Mouse (Mus musculus): ENCODE results near the gene Zfp689. TPM values are rescaled to one million over a fixed set of nuclear protein-coding genes. Genes with fewer than 3 reads are reported as not detected.

Zfp689 gene
- polyA plus RNA-seq (2014; fragmentation: Illumina TruSeq; extraction: RNeasy Lipid Tissue Mini Kit (QIAGEN cat#74804); ENCODE audit: low replicate concordance), result 0.97 TPM

DNA sequence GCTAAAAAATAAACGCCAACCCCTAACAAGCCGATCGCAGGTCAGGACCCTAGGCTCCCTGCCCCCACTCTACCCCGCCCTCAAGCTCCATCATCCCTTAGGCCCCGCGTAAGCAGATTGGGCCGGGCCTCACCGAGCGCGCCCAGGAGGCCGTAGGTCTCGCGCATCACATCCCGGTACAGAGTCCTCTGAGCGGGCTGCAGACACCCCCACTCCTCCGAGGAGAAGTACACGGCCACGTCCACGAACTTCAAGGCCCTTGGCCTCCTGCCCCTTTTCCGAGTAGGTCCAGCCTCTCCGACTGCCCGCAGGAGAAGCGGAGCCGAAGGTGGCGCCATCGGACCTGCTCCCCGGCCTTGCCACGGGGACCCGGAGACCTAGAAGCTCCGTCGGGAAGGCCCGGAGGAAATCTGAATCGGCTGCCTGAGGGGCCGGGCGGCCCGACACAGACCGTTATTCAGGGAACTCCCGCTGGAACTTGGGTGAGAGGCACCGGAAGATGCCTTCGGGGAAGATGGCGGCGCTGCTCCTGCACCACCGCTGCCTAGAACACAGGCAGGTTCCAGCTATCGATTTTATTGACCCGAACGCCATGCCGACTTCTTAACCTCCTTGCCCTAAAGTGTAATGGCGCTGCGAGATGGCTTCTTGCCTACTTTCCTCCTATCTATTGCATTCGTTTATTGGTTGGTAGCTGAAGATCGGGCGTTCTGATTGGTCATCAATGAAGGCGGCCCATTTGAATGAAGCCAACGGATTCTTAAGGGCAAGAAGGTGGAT, at the start of gene Zfp689:
Gene Zfp689 (minus strand): TSS at position 638 of the 780 bp plus-strand sequence.

DNA sequence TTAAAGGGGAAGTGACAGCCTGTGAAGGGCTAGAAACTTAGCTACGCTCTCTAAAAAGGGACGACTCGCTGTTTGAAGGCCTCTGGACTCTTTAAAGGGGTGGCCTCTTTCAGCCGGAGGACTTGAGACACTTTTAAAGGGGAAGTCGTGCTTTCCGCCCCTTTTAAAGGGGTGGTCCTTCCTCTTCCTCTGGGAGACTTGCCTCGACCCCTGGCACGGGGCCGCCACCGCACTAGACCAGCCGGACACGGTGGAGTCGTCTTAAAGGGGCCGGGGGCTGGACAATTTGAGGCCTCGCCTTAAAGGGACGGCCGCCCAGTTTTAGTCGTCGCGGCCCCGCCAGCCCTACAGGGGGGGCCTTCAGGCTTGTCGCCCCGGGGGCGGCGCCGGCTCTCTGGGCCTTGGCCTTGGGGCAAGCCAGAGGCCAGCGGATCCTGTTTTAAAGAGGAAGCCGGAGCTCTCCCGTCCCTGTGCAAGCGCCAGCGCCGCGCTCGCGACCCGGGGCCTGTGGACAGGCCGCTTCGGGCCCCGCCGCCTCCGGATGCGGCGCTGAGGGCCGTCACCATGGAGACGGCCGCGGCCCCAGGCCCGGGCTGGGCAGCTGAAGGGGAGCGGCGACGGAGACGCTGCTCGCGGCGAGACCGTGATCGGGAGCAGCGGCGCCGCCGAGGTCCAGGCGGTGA, 29.8 kb upstream of the Zfp689 start, which contains the start of gene Fbrs:
Gene Fbrs (plus strand): TSS at position 565 of the 683 bp plus-strand sequence.

DNA sequence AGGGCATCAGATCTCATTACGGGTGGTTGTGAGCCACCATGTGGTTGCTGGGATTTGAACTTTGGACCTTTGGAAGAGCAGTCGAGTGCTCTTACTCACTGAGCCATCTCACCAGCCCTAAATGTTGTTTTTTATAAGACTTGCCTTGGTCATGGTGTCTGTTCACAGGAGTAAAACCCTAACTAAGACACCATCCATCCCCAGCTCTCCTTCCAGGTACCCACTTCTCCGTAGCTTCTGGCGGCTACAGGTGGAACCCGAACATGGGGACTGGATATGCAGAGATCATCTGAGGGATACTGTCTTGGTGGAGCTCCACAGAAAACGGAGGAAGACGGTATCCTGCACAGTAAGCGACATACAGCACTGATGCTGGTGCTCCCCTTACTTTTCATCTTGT, 10.4 kb upstream of the Zfp689 start, which contains the start of gene Prr14:
Gene Prr14 (plus strand): TSS at position 301 of the 400 bp plus-strand sequence.

GRCm38 (mm10) chr7:127421388-127422191, 27.4 kb downstream of the Zfp689 start, which contains the start of gene Zfp688:
Zfp688 (minus strand) TSS chr7:127422068.

GRCm38 (mm10) chr7:127406002-127406987, 42.7 kb downstream of the Zfp689 start, which contains the start of gene Zfp764:
Zfp764 (minus strand) TSS chr7:127406822.

GRCm38 (mm10) chr7:127393157-127393943, 55.6 kb downstream of the Zfp689 start, which contains the start of gene E430018J23Rik:
E430018J23Rik (minus strand) TSS chr7:127393629.

Other genes with a start within 250 kb of the Zfp689 start
- gene Tbc1d10b, start 240.7 kb downstream of the Zfp689 start, polyA plus RNA-seq (2014; fragmentation: Illumina TruSeq; extraction: RNeasy Lipid Tissue Mini Kit (QIAGEN cat#74804); ENCODE audit: low replicate concordance), result 3.0 TPM
- not detected for gene Mylpf, start 240.3 kb downstream of the Zfp689 start, polyA plus RNA-seq (2014; fragmentation: Illumina TruSeq; extraction: RNeasy Lipid Tissue Mini Kit (QIAGEN cat#74804); ENCODE audit: low replicate concordance)
- 0.63 TPM for gene Zfp553, start 216.1 kb downstream of the Zfp689 start, polyA plus RNA-seq (2014; fragmentation: Illumina TruSeq; extraction: RNeasy Lipid Tissue Mini Kit (QIAGEN cat#74804); ENCODE audit: low replicate concordance)
- 1.5 TPM for gene Sept1, start 216.0 kb downstream of the Zfp689 start, polyA plus RNA-seq (2014; fragmentation: Illumina TruSeq; extraction: RNeasy Lipid Tissue Mini Kit (QIAGEN cat#74804); ENCODE audit: low replicate concordance)
- not detected for gene Zfp771, start 204.9 kb downstream of the Zfp689 start, polyA plus RNA-seq (2014; fragmentation: Illumina TruSeq; extraction: RNeasy Lipid Tissue Mini Kit (QIAGEN cat#74804); ENCODE audit: low replicate concordance)
- 0.78 TPM for gene Dctpp1, start 188.4 kb downstream of the Zfp689 start, polyA plus RNA-seq (2014; fragmentation: Illumina TruSeq; extraction: RNeasy Lipid Tissue Mini Kit (QIAGEN cat#74804); ENCODE audit: low replicate concordance)
- 171 TPM for gene Sephs2, start 175.1 kb downstream of the Zfp689 start, polyA plus RNA-seq (2014; fragmentation: Illumina TruSeq; extraction: RNeasy Lipid Tissue Mini Kit (QIAGEN cat#74804); ENCODE audit: low replicate concordance)
- gene Itgal, start 152.9 kb downstream of the Zfp689 start, polyA plus RNA-seq (2014; fragmentation: Illumina TruSeq; extraction: RNeasy Lipid Tissue Mini Kit (QIAGEN cat#74804); ENCODE audit: low replicate concordance), result 1.3 TPM
- 2.2 TPM for gene Zfp768, start 103.6 kb downstream of the Zfp689 start, polyA plus RNA-seq (2014; fragmentation: Illumina TruSeq; extraction: RNeasy Lipid Tissue Mini Kit (QIAGEN cat#74804); ENCODE audit: low replicate concordance)
- 5.3 TPM for gene Zfp747, start 73.1 kb downstream of the Zfp689 start, polyA plus RNA-seq (2014; fragmentation: Illumina TruSeq; extraction: RNeasy Lipid Tissue Mini Kit (QIAGEN cat#74804); ENCODE audit: low replicate concordance)
- 2.9 TPM for gene 9130019O22Rik, start 62.0 kb downstream of the Zfp689 start, polyA plus RNA-seq (2014; fragmentation: Illumina TruSeq; extraction: RNeasy Lipid Tissue Mini Kit (QIAGEN cat#74804); ENCODE audit: low replicate concordance)
- 1.2 TPM for gene E430018J23Rik, start 55.5 kb downstream of the Zfp689 start, polyA plus RNA-seq (2014; fragmentation: Illumina TruSeq; extraction: RNeasy Lipid Tissue Mini Kit (QIAGEN cat#74804); ENCODE audit: low replicate concordance)
- 3.5 TPM for gene Zfp764, start 42.3 kb downstream of the Zfp689 start, polyA plus RNA-seq (2014; fragmentation: Illumina TruSeq; extraction: RNeasy Lipid Tissue Mini Kit (QIAGEN cat#74804); ENCODE audit: low replicate concordance)
- gene Zfp688, start 27.1 kb downstream of the Zfp689 start, polyA plus RNA-seq (2014; fragmentation: Illumina TruSeq; extraction: RNeasy Lipid Tissue Mini Kit (QIAGEN cat#74804); ENCODE audit: low replicate concordance), result 2.5 TPM
- gene Prr14, start 10.5 kb upstream of the Zfp689 start, polyA plus RNA-seq (2014; fragmentation: Illumina TruSeq; extraction: RNeasy Lipid Tissue Mini Kit (QIAGEN cat#74804); ENCODE audit: low replicate concordance), result 29.5 TPM
- gene Fbrs, start 30.0 kb upstream of the Zfp689 start, polyA plus RNA-seq (2014; fragmentation: Illumina TruSeq; extraction: RNeasy Lipid Tissue Mini Kit (QIAGEN cat#74804); ENCODE audit: low replicate concordance), result 5.9 TPM
- 4.5 TPM for gene Srcap, start 62.8 kb upstream of the Zfp689 start, polyA plus RNA-seq (2014; fragmentation: Illumina TruSeq; extraction: RNeasy Lipid Tissue Mini Kit (QIAGEN cat#74804); ENCODE audit: low replicate concordance)
- gene Gm42715, start 70.4 kb upstream of the Zfp689 start, polyA plus RNA-seq (2014; fragmentation: Illumina TruSeq; extraction: RNeasy Lipid Tissue Mini Kit (QIAGEN cat#74804); ENCODE audit: low replicate concordance), result 5.1 TPM
- gene Tmem265, start 112.2 kb upstream of the Zfp689 start, polyA plus RNA-seq (2014; fragmentation: Illumina TruSeq; extraction: RNeasy Lipid Tissue Mini Kit (QIAGEN cat#74804); ENCODE audit: low replicate concordance), result not detected
- gene Phkg2, start 124.2 kb upstream of the Zfp689 start, polyA plus RNA-seq (2014; fragmentation: Illumina TruSeq; extraction: RNeasy Lipid Tissue Mini Kit (QIAGEN cat#74804); ENCODE audit: low replicate concordance), result 18.3 TPM
- gene Ccdc189, start 139.4 kb upstream of the Zfp689 start, polyA plus RNA-seq (2014; fragmentation: Illumina TruSeq; extraction: RNeasy Lipid Tissue Mini Kit (QIAGEN cat#74804); ENCODE audit: low replicate concordance), result not detected
- 0.82 TPM for gene Rnf40, start 139.6 kb upstream of the Zfp689 start, polyA plus RNA-seq (2014; fragmentation: Illumina TruSeq; extraction: RNeasy Lipid Tissue Mini Kit (QIAGEN cat#74804); ENCODE audit: low replicate concordance)
- gene Zfp629, start 166.6 kb upstream of the Zfp689 start, polyA plus RNA-seq (2014; fragmentation: Illumina TruSeq; extraction: RNeasy Lipid Tissue Mini Kit (QIAGEN cat#74804); ENCODE audit: low replicate concordance), result 4.8 TPM

Data from small intestine, adult 10 weeks (tissue).